Mouse (Mus musculus): ENCODE results near the gene Dnajc27. TPM values are rescaled to one million over a fixed set of nuclear protein-coding genes. Genes with fewer than 3 reads are reported as not detected.

The Dnajc27 gene
- 9.1 and 9.5 TPM in 2 replicates for polyA plus RNA-seq (2015; fragmentation: Nextera tagmentation; extraction: Ambion mirVana)

DNA sequence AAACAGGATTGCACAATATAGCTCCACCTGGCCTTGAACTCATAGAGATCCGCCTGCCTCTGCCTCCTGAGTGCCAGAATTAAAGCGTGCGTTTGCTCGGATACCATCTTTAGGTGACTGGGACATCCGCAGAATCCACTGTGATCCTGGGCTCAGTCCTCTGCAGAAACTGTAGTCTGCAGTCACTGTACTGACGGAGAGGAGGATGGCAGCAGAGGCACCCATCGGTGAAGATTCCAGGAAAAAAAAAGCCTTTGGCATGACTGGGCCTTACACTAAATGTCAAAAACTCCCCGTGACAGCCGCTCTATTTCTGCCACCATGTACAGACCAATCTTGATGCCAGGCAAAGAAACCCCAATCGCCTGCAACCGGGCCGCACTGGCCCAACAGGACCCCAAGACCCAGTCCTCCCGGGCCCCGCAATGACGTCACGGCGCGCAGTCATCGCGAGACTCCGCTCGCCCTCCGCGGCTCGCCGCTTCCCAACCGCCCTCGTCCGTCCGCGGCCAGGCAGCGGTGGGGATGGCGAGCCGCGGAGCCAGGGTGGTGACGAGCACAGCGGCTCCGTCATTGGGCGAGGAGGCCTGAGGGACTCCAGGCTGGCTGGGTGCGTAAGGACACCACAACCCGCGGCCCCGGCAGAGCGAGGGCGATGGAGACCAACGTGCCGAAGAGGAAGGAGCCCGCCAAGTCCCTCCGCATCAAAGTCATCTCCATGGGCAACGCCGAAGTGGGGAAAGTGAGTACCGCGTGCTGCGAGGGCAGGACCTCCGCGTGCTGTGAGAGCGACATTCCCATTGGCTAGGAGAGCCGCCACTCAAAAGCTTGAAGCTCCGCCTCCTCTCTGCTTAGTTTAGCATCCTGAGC, at the start of gene Dnajc27:
Dnajc27 (plus strand) TSS at position 452 of the 870 bp plus-strand sequence.
- H3K4me3 ChIP-seq = peak within 1 kb of the TSS; percentile 59
- H3K9ac ChIP-seq = peak within 1 kb of the TSS; percentile 76
- H3K4me1 ChIP-seq = peaks cover 16% of the 10 kb centered on the region
- peaks cover 22% of the 10 kb centered on the region for H3K36me3 ChIP-seq
- H3K27me3 ChIP-seq = peaks cover 5% of the 10 kb centered on the region; the same call in 1 of the 2 replicates
- H3K27ac ChIP-seq = peak within 1 kb of the TSS; percentile 93
- no peaks in the 10 kb centered on the region for H3K9me3 ChIP-seq
- 6% methylated on average over 59 of the region's 59 CpGs for WGBS
- peak; percentile 98 for ATAC-seq (ENCODE audit: low FRiP score, low read depth)
- H3K4me2 ChIP-seq (replicated peaks) = peak within 1 kb of the TSS; percentile 69

DNA sequence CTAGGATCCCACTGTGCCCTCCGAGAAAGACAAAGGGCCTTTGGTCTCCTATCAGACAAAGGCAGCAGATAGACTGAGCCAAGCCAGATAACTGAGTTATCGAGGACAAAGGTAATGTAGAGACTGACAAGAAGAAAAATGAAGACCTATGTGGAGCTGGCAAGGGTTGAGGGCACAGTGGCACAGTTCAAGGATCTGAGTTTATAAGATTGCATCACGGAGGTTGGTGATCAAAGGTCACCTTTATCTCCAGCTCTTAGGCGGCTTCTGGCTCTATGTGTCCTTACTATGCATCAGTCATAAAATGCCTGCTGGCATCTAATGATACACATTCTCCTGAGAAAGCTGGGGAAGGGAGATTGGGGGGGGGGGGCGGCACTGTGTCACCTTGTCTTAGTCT, 46.2 kb upstream of the Dnajc27 start:
- no peaks in the 10 kb centered on the region for H3K9me3 ChIP-seq
- no peak overlapping the region for H3K9ac ChIP-seq
- peaks cover 15% of the 10 kb centered on the region for H3K4me1 ChIP-seq
- WGBS = 92% methylated on average over 5 of the region's 5 CpGs
- H3K4me2 ChIP-seq (replicated peaks) = no peak overlapping the region
- no peak for ATAC-seq (ENCODE audit: low FRiP score, low read depth)
- no peaks in the 10 kb centered on the region for H3K36me3 ChIP-seq
- no peak overlapping the region for H3K4me3 ChIP-seq
- H3K27me3 ChIP-seq = peaks cover 5% of the 10 kb centered on the region; the same call in 1 of the 2 replicates
- no peak overlapping the region for H3K27ac ChIP-seq

DNA sequence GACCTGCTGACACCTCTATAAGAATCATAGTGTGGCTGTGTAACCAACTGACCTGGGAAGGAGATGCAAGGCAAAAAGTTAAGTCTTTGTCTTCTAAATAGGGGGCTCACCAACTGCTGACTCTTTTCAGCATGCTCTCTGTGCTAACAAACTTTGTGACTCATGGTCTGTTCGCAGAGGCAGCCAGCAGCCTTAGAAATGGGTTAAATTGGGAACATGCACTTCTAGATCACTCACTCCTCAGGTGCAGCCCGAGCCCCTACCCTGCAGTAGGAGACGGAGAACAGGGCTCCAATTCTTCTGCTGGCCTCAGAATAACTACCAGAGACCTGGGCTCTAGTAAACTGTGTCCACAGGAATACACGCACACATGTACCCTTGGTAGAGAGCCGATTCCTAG, 44.9 kb upstream of the Dnajc27 start:
- Histone ChIP-seq H3K4me2 (replicated peaks) (peak overlapping the region; percentile 93), H3K27me3 (peaks cover 5% of the 10 kb centered on the region; the same call in 1 of the 2 replicates), H3K27ac (no peak overlapping the region), H3K4me1 (peaks cover 15% of the 10 kb centered on the region), H3K4me3 (peak overlapping the region; percentile 78), H3K9ac (no peak overlapping the region), H3K36me3 (no peaks in the 10 kb centered on the region), H3K9me3 (no peaks in the 10 kb centered on the region)
- 17% methylated on average over 5 of the region's 5 CpGs for WGBS
- no peak for ATAC-seq (ENCODE audit: low FRiP score, low read depth)

DNA sequence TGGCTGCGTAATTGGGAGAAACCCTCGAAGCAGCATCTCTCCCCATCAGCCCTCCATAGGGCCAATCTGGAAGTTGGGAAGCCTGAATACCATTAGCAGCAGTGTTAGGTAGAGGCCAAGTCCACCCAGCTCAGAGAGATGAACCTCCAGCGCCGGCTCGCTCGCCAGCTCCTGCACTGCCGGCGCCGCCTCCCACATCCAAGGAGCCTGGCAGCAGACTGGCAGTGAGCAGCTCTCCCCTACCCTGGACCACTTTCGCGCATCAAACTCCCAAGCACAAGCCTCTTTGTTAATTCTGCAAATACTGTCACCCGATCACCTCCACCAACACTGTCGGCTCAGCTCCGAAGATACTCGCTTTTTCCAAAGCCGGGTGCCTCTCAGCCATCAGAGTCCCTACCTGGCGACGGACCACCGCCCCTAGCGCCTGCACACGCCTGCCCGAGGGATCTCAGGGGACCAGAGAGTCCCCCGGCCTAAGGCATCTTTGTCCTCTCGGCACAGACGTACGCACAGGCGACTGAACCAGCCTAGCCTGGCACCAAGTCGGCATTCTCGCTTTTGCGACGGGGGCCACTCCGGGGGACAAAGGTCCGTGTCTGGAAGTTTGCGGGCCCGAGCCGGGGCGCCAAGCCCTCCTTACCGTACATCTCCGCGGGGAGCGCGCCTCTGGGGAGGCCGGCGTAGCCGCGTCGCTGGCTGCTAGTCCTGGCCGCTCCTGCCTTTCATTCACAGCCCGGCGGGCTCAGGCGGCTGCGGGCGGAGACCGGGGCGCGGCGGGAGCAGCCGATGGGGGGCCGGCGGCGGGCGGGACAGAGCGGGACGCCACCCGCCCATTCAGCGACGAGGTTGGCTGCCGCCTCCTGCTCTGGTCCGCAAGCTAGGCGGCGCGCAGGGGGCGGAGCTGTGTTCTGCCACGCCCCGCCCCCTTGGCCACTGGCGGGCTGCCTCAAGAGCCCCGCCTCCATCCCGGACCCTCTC, 44.0 kb upstream of the Dnajc27 start, which contains the start of gene Efr3b:
Efr3b (minus strand) TSS at position 855 of the 981 bp plus-strand sequence.
- Histone ChIP-seq H3K27me3 (peaks cover 5% of the 10 kb centered on the region; the same call in 1 of the 2 replicates), H3K4me3 (peak within 1 kb of the TSS; percentile 78), H3K4me2 (replicated peaks) (peak within 1 kb of the TSS; percentile 93), H3K27ac (no peak within 1 kb of the TSS), H3K9ac (peak within 1 kb of the TSS; percentile 83), H3K9me3 (no peaks in the 10 kb centered on the region), H3K4me1 (peaks cover 18% of the 10 kb centered on the region), H3K36me3 (no peaks in the 10 kb centered on the region)
- ATAC-seq (ENCODE audit: low FRiP score, low read depth) = peak; percentile 92
- WGBS = under 1% methylated on average over 70 of the region's 78 CpGs

DNA sequence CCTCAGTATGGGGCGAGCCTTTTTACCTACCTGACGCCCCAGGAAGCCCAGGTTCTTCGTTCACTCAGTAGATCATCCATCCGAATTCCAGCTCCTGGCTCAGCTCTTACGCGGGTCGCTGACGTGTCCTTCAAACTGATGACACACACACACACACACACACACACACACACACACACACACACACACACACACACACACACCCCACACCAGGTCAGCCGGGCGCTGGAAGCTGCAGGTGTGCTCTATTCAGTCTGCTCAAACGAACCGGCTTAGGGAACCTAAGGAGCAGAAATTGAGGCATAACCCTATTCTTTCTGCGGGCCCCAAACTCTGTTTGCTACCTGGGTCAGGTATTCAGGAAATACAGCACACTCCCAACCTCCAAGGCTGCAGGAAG, 43.3 kb upstream of the Dnajc27 start:
- Histone ChIP-seq H3K36me3 (no peaks in the 10 kb centered on the region), H3K4me1 (peaks cover 18% of the 10 kb centered on the region), H3K27me3 (peaks cover 5% of the 10 kb centered on the region; the same call in 1 of the 2 replicates), H3K9ac (peak overlapping the region; percentile 19), H3K4me3 (peak overlapping the region; percentile 78), H3K27ac (no peak overlapping the region), H3K9me3 (no peaks in the 10 kb centered on the region), H3K4me2 (replicated peaks) (peak overlapping the region; percentile 93)
- 3% methylated on average over 9 of the region's 13 CpGs for WGBS
- ATAC-seq (ENCODE audit: low FRiP score, low read depth) = peak; percentile 35; the same call in 1 of the 2 replicates

DNA sequence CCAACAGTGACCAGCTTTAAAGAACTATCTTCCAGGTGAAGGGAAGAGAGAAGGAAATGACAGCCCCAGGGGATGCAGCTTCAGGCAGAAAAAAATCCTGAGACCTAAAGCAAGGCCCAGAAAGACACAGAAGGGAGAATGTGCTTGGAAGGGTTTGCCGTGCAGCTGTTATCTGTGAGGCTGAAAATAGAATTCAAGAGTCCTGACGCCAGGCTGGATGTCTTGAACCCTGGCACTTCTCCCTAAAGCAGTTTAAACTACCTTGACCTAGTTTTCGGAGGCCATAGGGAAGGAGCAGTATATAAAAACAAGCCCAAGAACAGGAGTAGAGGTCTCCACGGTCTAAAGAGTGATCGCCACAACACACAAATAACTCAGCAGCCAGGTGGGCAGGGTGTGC, 40.0 kb upstream of the Dnajc27 start:
- 76% methylated on average over 5 of the region's 5 CpGs for WGBS
- ATAC-seq (ENCODE audit: low FRiP score, low read depth) = no peak
- H3K27me3 ChIP-seq = peaks cover 5% of the 10 kb centered on the region; the same call in 1 of the 2 replicates
- no peak overlapping the region for H3K9ac ChIP-seq
- H3K4me2 ChIP-seq (replicated peaks) = no peak overlapping the region
- H3K9me3 ChIP-seq = no peaks in the 10 kb centered on the region
- H3K4me3 ChIP-seq = no peak overlapping the region
- no peaks in the 10 kb centered on the region for H3K36me3 ChIP-seq
- H3K27ac ChIP-seq = no peak overlapping the region
- H3K4me1 ChIP-seq = peaks cover 10% of the 10 kb centered on the region

DNA sequence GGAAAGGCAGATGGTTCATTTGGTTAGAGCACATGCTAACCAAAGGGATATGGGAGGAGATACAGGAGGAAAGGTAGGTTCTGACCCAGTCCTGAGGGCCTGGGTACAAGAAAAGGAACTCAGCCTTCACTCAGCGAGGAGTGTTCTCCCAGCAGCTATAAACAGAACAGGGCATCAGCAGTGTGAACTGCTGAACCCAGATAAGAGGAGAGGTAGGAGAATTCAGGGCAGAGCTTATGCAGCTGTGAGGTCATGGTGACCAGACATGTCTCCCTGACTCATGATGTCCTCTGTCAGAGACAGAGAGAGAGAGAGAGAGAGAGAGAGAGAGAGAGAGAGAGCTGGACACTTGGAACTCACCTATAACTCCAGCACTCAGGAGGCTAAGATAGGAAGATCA, 36.4 kb upstream of the Dnajc27 start:
- no peaks in the 10 kb centered on the region for H3K27me3 ChIP-seq
- 67% methylated on average over 1 of the region's 1 CpGs for WGBS
- peaks cover 3% of the 10 kb centered on the region; the same call in 1 of the 2 replicates for H3K4me1 ChIP-seq
- ATAC-seq (ENCODE audit: low FRiP score, low read depth) = no peak
- H3K9me3 ChIP-seq = no peaks in the 10 kb centered on the region
- H3K27ac ChIP-seq = no peak overlapping the region
- no peak overlapping the region for H3K4me3 ChIP-seq
- no peaks in the 10 kb centered on the region for H3K36me3 ChIP-seq
- H3K9ac ChIP-seq = no peak overlapping the region
- H3K4me2 ChIP-seq (replicated peaks) = no peak overlapping the region

DNA sequence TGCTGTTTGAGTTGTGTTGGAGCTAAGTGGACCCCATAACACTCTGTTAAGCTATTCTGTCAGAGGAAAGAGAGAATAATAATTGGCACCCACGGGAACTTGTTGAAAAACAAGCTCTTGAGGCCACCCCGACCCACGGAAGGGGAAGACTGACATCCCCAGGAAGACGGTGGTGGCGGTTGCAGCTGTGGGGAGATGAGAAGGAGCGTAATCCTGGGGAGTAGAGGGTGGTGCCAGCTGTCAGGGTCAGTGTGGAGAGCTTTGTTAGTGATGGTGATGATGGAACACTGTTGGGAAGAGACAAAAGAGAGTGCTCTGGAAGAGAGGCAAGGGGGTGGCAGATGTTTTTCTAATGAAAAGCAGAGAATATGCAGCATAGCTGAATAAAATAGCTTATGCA, 34.4 kb upstream of the Dnajc27 start:
- no peaks in the 10 kb centered on the region for H3K9me3 ChIP-seq
- WGBS = 70% methylated on average over 6 of the region's 6 CpGs
- H3K4me2 ChIP-seq (replicated peaks) = no peak overlapping the region
- no peak overlapping the region for H3K9ac ChIP-seq
- H3K4me3 ChIP-seq = no peak overlapping the region
- H3K27ac ChIP-seq = no peak overlapping the region
- no peak for ATAC-seq (ENCODE audit: low FRiP score, low read depth)
- H3K27me3 ChIP-seq = no peaks in the 10 kb centered on the region
- H3K36me3 ChIP-seq = no peaks in the 10 kb centered on the region
- H3K4me1 ChIP-seq = peaks cover 3% of the 10 kb centered on the region; the same call in 1 of the 2 replicates

DNA sequence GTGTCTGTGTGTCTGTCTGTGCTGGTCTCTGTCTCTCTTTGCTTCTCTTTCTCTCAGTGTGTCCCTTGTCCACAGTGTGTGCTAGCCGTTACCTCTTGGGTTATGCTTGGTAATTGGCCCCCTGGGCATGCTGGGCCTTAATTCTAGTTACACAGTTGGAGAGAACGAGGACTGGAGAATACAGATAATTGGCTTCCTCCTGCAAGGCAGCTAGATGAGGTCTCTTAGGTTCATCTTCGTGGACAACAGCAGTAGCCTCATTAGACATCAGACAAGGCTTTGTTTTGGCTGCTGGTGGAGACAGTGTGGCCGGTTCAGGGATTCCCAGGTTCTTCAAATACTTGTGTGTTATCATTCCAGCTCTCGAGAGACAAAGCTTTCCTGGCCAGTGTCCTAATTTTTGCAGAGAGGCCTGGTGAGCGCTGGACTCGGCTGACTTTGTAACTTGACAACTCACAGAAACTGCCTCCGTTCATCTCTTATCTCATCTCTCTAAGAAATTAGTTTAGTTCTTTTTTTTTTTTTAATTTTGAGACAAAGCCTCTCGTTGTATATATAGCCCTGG, 31.4 kb upstream of the Dnajc27 start:
- H3K9me3 ChIP-seq = no peaks in the 10 kb centered on the region
- no peak for ATAC-seq (ENCODE audit: low FRiP score, low read depth)
- 66% methylated on average over 9 of the region's 9 CpGs for WGBS

DNA sequence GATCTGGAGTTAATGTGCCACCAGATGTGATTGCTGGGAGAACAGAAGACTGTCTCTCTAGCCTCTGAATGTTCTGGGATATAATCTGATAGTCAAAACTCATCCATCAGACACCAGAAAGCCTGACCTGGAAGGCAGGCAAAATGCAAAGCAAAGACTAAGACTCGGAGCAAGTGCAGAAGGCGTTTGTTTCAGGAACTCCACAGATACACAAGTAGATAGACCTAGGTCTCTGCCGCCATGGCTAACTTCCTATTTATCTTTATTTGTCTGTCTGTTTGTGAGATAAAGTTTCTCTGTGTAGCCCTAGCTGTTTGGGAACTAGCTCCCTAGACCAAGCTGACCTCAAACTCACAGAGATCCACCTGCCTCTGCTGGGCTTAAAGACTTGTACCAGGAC, 28.7 kb upstream of the Dnajc27 start:
- no peak for ATAC-seq (ENCODE audit: low FRiP score, low read depth)
- Histone ChIP-seq H3K4me1 (no peaks in the 10 kb centered on the region), H3K27me3 (no peaks in the 10 kb centered on the region), H3K9me3 (no peaks in the 10 kb centered on the region), H3K4me3 (no peak overlapping the region), H3K9ac (no peak overlapping the region), H3K4me2 (replicated peaks) (no peak overlapping the region), H3K27ac (no peak overlapping the region), H3K36me3 (no peaks in the 10 kb centered on the region)
- WGBS = 82% methylated on average over 3 of the region's 3 CpGs

More for the DNA sequence above, 31.4 kb upstream of the Dnajc27 start:
- Histone ChIP-seq H3K27me3 (no peaks in the 10 kb centered on the region), H3K4me2 (replicated peaks) (no peak overlapping the region), H3K36me3 (no peaks in the 10 kb centered on the region), H3K27ac (no peak overlapping the region), H3K4me1 (no peaks in the 10 kb centered on the region), H3K4me3 (no peak overlapping the region), H3K9ac (no peak overlapping the region)

DNA sequence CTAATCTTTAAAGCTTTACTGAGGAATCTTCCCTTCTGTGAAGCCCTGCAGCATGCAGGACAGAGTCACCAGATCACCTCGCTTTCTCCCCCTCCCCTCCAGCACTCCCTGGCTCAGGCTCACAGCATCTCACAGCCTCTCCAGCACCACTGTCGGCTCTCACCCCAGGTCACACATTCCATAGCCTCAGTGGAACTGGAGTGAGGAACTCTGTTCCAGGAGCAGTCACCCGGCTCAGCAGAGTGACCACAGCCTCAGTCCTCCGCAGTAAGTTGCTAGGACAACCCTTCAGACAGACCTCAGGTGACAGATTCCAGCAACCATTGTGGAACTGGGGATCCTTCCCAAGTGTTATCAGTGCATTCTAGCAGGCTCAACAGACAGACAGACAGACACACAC, 27.5 kb upstream of the Dnajc27 start:
- Histone ChIP-seq H3K27ac (no peak overlapping the region), H3K4me3 (no peak overlapping the region), H3K36me3 (no peaks in the 10 kb centered on the region), H3K4me2 (replicated peaks) (no peak overlapping the region), H3K27me3 (no peaks in the 10 kb centered on the region), H3K9ac (no peak overlapping the region), H3K4me1 (no peaks in the 10 kb centered on the region), H3K9me3 (no peaks in the 10 kb centered on the region)
- ATAC-seq (ENCODE audit: low FRiP score, low read depth) = no peak
- 28% methylated on average over 4 of the region's 4 CpGs for WGBS

Measured in limb, embryonic 13.5 days (tissue).